Mouse (Mus musculus) cerebellum, adult (tissue): ENCODE results near the gene Ncor1.
A peak's percentile ranks its signal among the peaks of the same experiment; 100 is the strongest.
"Not testable (repeated sequence)": the region's sequence is repeated elsewhere in the genome, so short reads cannot be mapped to it uniquely, and the experiment has no call there.

ENCODE experiments used
- ATAC-seq: cut with Nextera tagmentation; 2 replicates; pipeline ENCODE4 v1.9.2; 2017; ENCODE audit warnings: mild to moderate bottlenecking, moderate library complexity, mixed read lengths; ENCODE audit not compliant: insufficient number of reproducible peaks, low FRiP score, low TSS enrichment

Gene Ncor1

DNA sequence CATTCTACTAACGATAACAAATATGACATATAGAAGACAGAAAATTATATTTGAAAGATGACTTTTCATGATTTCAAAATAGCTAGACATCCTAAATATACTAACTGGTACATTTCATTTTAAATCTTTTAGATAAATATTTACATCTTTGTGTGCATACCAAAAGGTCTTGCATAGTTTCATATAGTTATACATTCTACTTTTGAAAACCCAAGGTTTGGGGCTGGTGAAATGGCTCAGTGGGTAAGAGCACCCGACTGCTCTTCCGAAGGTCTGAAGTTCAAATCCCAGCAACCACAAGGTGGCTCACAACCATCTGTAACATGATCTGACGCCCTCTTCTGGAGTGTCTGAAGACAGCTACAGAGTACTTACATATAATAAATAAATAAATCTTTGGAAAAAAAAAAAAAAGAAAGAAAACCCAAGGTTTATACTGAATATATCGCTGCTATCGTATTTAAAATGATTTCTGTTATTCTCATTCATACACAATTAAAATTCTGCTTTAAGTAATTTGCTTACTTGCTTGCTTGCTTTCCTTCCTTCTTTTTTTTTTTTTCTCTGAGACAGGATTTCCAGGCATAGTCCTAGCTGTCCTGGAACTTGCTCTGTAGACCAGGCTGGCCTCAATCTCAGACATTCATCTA lies 81.0 kb downstream of the Ncor1 start:
- ATAC-seq, result not testable (repeated sequence)

DNA sequence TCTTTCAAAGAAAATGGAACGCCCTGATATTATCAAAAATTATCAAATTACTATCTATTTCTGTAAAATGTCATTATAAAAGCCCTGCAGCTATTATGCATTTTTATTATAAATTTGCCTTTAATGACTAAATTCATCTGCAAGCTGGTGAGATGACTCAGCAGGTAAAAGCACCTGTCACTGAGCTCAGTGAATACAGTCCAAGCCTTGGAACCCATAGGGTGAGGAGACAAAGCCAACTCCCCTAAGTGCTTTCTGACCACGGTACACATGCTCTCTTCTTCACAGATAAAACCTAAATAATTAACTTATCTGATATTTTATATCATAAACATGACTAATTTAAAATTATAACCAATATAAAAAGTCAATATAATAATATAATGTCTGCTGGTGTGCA lies 86.6 kb downstream of the Ncor1 start:
- no peak for ATAC-seq

DNA sequence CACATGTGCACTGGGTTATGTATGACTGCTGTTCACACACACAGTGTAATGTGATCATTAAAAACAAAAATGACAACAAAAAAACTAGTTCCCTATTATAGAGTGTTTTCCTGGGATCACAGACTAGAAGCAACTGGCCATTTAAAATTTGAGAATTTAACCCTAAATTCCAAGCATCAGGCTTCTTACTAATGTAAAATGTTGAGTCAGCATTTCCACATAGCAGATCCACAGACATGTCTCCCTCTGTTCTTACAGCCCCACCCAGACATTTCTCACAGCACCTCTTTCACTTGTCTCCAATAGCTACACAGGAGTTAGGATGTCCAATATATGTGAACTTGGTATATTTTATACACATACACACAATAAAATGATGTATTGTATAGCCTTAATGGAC lies 88.4 kb downstream of the Ncor1 start:
- no peak for ATAC-seq

DNA sequence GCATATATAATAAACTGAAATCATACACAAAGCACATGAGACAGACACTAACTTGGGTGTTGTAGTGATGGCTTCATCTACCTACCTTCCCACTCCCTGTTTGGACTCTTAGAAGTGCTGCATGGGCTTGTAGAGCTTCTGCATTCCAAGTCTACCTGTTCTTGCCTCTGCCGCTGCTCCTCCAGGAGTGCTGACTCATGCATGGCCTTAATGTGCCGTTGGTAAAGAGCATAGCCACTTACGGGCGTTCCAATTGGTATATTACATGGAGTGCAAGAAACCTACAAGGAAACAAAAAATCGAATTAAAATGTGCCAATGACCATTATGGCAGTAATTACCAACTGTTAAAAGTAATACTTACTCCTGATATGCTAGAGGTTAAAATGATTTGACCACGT lies 91.5 kb downstream of the Ncor1 start:
- ATAC-seq, result no peak

DNA sequence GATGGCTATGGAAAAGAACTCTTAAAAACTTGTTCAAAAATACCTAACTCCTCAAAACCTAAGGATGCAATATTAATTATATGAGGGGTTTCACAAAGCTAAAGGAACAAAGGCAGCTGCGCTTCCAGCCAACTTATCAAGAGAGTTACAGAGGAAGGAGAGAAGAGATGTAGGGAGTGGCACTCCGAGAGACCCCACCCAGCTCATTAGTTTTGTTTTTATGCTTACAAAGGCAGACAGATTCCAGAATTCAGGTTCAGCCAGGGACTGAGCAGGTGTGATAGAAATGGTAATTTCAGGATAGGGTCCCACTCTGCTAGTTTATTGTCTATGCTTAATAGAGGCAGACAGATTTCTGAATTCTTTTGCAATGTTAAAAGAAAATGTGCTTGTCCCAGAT lies 103.1 kb downstream of the Ncor1 start:
- ATAC-seq, result no peak

DNA sequence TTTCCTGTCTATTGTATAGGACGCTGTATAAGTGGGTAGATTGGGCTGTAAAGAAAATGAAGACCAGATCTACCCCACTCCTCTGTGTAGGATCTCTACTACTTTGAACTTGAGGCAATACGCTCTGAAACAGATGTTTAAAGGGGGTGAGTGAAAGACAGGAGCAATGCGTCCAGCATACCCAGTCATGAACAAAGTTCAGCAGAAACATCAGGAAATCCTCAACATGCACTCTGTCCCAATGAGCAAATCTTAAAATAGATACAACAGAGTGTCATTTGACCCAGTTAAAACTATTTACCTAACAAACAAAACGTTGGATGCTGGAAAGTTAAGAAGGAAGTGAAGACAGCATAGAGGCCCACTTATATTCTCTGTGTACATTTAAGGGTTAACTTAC lies 106.4 kb downstream of the Ncor1 start:
- no peak for ATAC-seq

DNA sequence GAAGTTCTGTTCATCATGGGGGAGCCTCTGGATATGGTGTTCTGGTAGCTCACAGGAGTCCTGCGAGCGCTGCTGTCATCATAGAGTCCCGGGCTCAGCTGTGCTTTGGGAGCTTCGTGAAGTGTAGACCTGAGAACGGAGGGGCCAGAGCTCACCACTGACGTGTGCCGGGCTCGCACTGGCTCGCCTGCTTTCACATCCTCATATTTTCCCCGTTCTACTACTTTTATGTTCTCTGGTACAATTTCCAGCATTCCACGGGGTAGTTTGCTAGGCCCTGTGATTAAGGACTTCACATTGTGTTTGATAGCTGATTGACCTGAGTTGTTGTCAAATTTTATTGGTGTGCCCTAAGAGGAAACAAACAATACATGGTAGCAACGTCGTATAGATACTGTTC lies 115.3 kb downstream of the Ncor1 start:
- ATAC-seq, result no peak

DNA sequence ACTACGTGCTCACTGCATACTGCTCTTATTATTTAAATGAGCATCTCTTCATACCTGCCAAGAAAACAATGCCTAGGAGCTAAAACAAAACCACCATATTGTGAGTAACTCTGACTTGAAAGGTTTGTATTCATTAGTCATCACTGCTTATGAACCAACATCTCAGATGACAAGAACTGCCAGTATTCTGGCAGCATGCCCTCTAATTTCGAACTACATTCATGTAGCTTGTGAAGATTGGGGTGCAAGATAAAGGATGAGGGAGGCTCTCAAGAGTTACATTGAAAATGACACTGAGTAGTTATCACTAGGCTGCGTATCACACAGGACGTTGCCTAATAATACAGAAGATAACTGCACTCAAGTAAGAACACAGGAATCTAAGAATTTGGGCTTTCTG lies 126.1 kb downstream of the Ncor1 start:
- no peak for ATAC-seq

DNA sequence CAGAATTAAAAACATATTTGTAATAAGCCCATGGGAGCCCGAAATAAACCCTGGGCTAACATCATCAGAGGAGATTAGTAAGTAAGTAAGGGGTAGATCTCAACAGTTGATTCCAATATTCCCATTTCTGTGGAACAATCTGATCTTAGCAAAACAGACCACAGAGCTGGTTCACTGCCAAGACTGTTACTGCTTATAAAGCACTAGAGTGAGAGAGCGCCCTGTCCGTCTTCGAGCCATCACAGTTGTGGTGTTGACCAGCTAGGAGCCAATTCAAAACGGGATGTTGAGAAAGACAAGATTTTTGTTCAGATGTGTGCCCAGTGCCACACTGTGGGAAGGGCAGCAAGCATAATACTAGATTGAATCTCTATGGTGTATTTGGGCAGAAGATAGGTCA lies 127.2 kb downstream of the Ncor1 start:
- no peak for ATAC-seq

DNA sequence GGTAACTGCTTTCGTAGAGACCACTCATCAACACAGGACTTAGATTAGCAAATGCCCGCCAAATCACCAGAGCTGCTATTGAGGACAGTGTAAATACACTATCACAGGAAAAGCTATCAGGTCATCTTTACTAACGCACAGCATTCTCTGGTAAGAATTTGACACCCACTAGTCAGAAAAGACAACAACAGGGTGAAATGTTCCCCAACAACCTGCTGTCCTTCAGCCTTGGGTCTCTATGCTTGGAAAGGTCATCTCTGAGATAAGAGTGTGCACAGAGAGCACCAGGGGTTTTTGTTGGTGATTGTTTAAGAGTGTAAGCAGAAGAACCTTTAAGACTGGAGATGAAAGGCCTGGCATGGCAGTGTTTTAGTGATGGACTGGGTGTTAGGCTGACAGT lies 134.7 kb downstream of the Ncor1 start:
- no peak for ATAC-seq

DNA sequence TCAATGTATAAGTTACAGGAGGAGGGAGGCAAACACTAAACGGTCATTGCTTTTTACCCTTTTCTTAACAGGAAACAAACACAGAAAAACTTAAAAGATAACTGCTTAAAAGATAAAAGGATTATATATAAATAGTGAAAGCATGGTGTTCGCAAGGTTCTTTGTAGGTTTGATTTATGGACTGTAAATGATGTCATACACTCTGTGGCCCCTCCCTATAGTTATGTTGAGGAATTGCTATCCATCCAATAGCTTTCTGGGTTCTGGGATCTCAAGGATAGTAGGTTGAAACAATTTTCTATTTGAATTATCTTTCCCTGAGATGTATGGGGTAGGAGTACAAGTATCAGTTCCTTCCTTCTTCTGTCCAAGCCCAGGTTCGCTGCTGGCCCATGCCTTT lies 138.2 kb downstream of the Ncor1 start:
- ATAC-seq, result no peak

DNA sequence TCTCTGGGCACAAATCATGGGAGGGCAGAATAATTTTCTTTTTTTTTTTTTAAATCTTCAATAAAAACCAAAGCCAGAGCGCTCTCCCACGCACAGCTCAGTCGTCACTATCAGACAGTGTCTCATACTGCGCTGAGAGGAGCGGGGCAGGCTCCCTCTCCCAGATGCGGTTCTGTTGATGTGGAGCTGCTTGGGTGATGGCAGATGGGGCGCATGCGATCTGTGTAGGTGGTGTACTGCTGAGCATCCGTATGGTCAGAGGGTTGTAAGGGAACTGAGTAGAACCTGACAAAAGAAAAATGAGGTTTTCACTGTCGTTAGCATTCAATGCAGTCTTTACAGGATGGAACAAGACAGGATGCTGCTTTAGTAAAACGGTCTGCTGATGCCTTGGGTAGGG lies 140.6 kb downstream of the Ncor1 start:
- no peak for ATAC-seq

DNA sequence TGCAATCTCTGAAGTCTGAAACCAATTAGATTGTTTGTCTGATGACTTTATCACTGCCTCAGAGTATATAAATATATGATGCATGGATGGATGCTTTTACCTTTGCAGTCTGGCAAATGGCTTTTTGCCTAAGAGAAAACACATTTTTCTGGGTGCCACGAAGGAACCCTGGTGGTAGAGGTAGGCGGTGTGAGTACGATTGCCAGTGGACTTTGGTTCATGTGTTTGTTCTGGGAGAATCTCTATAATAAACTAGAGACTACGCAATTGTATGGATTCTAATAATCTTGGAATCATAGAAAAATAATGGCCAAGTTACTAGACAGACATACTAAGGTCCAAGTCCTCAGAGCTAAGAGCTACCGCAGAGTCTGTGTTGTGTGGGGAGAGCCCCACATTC lies 143.4 kb downstream of the Ncor1 start:
- no peak for ATAC-seq

DNA sequence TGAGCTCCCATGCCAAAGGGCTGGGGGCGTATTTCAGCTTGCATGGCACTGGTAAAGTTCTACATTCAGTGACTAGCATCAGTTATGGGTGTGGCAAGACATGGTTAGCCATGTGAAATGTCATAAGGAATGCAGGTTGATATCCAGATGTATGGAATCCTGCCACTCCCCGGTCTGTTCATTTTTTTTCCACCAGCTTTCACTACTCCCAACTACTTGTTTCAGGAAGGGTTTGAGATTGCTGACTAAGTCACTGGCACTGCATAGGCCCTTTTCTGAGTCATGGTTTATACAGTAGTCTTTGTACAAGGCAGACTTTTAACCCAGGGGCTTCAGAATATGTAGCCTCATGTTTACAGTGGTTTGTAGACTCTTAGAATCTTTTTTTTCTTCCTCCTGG lies 149.0 kb downstream of the Ncor1 start:
- no peak for ATAC-seq

DNA sequence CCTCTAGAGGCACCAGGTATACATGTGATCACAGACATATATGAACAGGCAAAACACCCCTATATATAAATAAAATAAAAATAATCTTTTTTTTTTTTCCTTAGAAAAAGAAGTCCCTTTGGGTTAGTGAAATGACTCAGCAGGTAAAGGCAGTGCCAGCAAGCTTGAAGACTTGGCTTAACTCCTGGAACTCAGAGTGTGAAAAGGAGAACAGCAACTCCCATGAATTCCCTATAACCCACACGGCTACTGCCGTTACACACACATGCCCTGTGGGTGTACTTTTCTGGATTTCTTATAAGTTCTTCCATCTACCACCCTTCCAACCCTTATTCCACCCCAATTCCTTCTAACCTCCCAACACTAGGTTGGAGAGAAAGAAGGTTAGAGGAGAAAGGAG lies 152.5 kb downstream of the Ncor1 start:
- ATAC-seq, result no peak

DNA sequence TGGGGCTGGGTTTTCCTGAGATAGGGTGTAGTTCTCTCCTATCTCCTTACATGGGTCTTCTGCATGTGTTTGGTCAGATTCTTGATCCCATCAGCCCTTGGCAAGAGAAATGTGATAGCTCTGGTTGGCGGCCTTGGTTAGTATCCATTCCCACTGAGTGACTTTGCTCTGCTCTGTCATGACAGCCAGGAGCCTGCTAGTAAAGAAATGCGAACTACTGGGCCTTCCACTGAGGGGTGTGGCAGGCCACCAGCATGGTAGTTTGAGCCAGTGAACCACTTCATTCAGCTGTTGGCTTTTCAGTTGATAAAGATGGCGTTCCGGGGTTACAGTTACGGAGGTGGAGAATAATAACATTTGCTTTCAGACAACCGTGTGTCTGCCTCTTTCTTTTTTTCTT lies 159.5 kb downstream of the Ncor1 start:
- ATAC-seq, result no peak

DNA sequence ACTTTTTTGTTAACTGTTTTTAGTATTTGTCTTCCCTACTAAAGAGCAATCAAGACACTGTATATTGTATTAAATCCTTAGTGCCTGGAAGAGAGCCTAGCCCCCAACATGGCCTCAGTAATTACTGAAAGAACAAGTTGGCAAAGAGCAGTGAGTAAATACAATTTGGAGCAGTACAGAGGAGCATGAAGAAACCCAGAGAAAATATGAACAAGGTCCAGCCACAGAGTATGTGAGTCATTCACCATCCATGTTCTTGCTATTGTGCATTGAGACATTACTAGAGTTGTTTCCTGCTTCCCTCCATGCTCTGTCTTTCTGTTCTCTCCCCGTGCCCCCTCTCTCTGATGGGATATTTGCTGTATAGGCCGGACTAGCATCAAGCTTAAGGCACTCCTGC lies 164.2 kb downstream of the Ncor1 start:
- no peak for ATAC-seq

DNA sequence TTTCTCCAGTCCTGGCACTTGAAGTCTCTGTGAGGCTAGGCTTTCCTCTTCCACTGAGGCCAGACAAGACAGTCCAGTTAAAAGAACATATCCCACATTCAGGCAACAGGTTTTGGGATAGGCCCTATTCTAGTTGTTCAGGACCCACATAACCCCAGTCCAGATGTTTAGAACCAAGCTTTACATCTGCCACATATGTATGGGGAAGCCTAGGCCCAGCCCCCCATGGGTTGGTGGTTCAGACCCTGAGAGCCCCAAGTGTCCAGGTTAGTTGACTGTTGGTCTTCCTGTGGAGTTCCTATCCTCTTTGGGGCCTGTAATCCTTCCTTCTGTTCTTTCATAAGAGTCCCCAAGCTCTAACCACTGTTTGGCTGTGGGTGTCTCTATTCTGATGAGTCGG lies 170.6 kb downstream of the Ncor1 start:
- no peak for ATAC-seq

DNA sequence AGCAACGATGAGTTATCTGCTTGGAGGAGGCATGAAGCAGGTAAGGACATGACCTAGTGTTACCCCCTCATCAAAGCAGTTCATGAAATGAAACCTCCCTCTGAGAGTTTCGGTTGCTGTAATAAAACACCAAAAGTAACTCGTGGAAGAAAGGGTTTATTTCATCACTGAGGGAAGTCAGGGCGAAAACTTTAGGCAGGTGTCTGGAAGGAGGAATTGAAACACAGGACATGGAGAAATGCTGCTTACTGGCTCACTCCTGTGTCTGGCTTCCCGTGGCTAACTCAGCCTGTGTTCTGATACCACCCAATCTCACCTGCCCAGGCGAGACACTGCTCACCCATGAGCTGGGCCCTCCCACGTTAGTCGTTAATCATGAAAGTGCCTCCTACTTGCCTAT lies 173.3 kb downstream of the Ncor1 start:
- ATAC-seq, result no peak

DNA sequence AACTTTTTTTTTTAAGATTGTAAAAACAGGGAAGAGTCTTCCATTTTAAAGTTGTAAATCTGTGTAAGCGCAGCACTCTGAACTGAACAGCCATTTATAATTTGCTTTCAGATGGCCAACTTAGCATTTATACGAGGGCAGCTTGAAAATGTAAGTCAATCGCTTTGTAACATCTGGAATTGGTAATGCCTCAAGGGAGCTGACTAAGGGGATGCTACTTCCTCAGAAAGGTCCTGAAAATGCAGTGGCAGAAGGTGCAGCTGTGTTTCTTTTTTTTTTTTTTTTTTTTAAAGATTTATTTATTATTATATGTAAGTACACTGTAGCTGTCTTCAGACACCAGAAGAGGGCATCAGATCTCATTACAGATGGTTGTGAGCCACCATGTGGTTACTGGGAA lies 174.3 kb downstream of the Ncor1 start:
- not testable (repeated sequence) for ATAC-seq

DNA sequence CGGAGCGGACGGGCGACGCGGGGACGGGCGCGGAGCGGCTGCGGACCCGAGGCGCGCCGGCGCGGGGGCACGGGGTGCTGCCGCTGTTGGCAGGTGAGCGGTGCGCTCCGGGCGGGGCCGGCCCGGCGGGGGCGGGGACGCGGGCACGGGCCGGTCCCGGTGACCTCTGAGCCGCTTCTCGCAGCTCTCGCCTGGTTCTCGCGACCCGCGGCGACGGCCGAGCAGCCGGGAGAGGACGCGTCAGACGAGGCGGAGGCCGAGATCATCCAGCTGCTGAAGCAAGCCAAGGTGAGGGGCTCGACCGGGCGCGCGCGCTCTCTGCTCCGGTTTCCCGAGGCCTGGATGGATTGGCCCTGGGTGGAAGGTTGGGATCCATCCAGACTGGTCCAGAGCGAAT lies 176.7 kb downstream of the Ncor1 start:
- peak; percentile 70 for ATAC-seq

DNA sequence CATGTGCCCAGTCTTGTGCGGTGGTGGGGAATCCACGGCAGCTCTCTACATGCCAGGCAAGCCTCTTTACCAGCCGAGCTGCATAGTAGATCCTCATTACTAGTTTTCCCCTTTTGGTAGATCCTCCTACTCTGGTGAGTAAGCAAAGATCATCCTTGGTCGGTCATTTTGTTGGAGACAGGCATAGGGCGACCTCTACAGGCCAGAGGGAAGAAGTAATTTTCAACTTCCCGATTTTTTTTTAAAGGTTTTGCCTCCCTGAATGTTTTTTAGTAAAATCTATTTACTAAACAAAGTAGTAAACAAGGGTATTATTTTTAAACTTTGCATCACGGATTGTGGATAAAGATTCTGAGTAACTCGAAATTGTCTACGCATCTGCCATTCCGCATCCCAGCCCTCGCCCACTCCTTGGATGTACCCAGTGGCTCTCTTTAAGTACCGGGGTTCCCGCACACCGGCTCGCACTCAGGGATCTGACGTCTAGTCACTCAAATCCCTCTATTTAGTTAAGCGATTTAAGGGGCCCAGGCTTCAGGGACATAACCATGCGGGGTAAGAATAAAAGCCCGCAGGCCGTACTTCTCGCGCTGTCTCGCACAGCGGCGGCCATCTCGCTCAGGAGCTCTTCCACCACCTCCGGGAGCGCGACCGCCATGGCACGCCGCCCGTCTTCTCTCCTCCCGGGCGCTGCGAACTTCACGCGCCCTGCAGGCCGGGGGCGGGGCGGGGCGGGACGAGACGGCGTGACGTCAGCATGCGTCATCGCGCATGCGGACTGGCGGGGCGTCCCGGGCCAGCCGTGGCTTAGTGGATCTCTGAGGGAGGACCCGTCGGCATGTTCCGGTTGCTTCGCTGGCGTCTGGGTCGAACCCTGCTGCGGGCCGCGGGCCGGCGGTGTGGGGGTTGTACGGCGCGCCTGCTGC lies 177.4 kb downstream of the Ncor1 start, which contains the start of the genes Zswim7 and Ttc19:
Gene Zswim7, minus strand, starts transcription at position 701 of the 926 bp plus-strand sequence.
Gene Ttc19, plus strand, starts transcription at position 799 of the 926 bp plus-strand sequence.
- ATAC-seq, result peak; percentile 88
